Mouse (Mus musculus) limb, embryonic 14.5 days (tissue): ENCODE measurements at regions not wholly inside any gene's neighbourhood (a gene's known extent, or its start where the extent isn't known, plus 50 kb on each side); places are given as distances from the start of the nearest gene placed in this dataset.

Experiments
- ATAC-seq: fragments of 200-750 bp; cut with Nextera tagmentation; 2 replicates; pipeline ENCODE4 v1.8.0; 2017; ENCODE audit warnings: low read depth, moderate number of reproducible peaks, moderate TSS enrichment; ENCODE audit not compliant: low FRiP score
- DNase-seq: peaks from one replicate; pipeline ENCODE4 v3.0.0-alpha.2; 2015; ENCODE audit warnings: low spot score
- H3K27ac ChIP-seq: fragments of 300-500 bp; sonication (generic); replicated peaks from 2 replicates; pipeline ENCODE4 v1.5.1; 2014; ENCODE audit warnings: low read depth, mild to moderate bottlenecking, low read length, moderate library complexity, mixed read lengths
- H3K27me3 ChIP-seq: fragments of 300-500 bp; sonication (generic); 2 replicates; pipeline ENCODE4 v1.6.1; 2014; ENCODE audit warnings: low read length, mixed read lengths; ENCODE audit not compliant: control insufficient read depth, insufficient read depth
- H3K36me3 ChIP-seq: fragments of 300-500 bp; sonication (generic); 2 replicates; pipeline ENCODE4 v1.6.1; 2014; ENCODE audit warnings: mild to moderate bottlenecking, low read length, moderate library complexity, mixed read lengths; ENCODE audit not compliant: control insufficient read depth, insufficient read depth
- H3K4me1 ChIP-seq: fragments of 300-500 bp; sonication (generic); 2 replicates; pipeline ENCODE4 v1.6.1; 2014; ENCODE audit warnings: antibody characterized with exemption, low read length, mixed read lengths; ENCODE audit not compliant: control insufficient read depth, insufficient read depth
- H3K4me2 ChIP-seq: fragments of 300-500 bp; sonication (generic); replicated peaks from 2 replicates; pipeline ENCODE4 v1.6.1; 2014; ENCODE audit warnings: low read depth, mild to moderate bottlenecking, low read length, moderate library complexity; ENCODE audit not compliant: severe bottlenecking
- H3K4me3 ChIP-seq: fragments of 300-500 bp; sonication (generic); replicated peaks from 2 replicates; pipeline ENCODE4 v1.5.1; 2014; ENCODE audit warnings: low read length
- H3K9ac ChIP-seq: fragments of 300-500 bp; sonication (generic); 2 replicates; pipeline ENCODE4 v1.6.1; 2014; ENCODE audit warnings: mild to moderate bottlenecking, low read depth, low read length, moderate library complexity; ENCODE audit not compliant: severe bottlenecking
- H3K9me3 ChIP-seq: fragments of 300-500 bp; sonication (generic); 2 replicates; pipeline ENCODE4 v1.6.1; 2016; ENCODE audit warnings: low read length; ENCODE audit not compliant: control insufficient read depth
- POLR2A ChIP-seq: fragments of 200-500 bp; IDR thresholded peaks from 2 replicates; pipeline ENCODE4 v1.8.0; 2012; ENCODE audit warnings: inconsistent platforms, mild to moderate bottlenecking, moderate library complexity, borderline replicate concordance; ENCODE audit not compliant: insufficient read depth, insufficient read length; ENCODE audit errors: extremely low read depth
- WGBS: fragments of 180-500 bp; shearing (Covaris S2); extraction: QIAGEN DNeasy Blood & Tissue Kit; methylation state at CpG from one replicate; pipeline ENCODE4 v1.1.7; 2014; 5-methylcytosine and 5-hydroxymethylcytosine counted together

DNA sequence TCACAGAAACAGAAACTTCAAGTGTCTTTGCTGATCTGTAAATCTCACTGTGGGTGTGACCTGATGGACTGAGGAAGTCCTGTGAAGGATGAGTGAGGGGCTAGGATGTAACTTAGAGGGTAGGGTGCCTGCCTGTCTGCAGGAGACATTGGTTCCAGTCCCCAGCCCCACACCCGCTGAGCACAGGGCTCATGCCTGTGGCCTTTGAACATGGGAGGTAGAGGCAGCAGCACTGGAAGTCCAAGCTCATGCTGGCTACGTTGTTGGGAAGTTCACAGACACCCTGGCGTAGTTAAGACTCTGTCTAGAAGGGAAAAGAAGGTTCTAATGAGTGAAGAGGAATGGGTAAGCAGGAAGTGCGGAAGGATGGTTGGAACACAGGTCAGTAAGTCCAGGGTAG, 59.7 kb upstream of the Tgm3 start:
- H3K4me2 ChIP-seq = no peak overlapping the region
- H3K27ac ChIP-seq = no peak overlapping the region
- DNase-seq (no peak), ATAC-seq (no peak)
- H3K4me3 ChIP-seq = no peak overlapping the region
- no peaks in the 10 kb centered on the region for H3K27me3 ChIP-seq
- WGBS = 87% methylated on average over 4 of the region's 4 CpGs
- no peaks in the 10 kb centered on the region for H3K4me1 ChIP-seq
- no peak for TF ChIP-seq POLR2A
- H3K36me3 ChIP-seq = no peaks in the 10 kb centered on the region
- no peak overlapping the region for H3K9ac ChIP-seq
- no peaks in the 10 kb centered on the region for H3K9me3 ChIP-seq

DNA sequence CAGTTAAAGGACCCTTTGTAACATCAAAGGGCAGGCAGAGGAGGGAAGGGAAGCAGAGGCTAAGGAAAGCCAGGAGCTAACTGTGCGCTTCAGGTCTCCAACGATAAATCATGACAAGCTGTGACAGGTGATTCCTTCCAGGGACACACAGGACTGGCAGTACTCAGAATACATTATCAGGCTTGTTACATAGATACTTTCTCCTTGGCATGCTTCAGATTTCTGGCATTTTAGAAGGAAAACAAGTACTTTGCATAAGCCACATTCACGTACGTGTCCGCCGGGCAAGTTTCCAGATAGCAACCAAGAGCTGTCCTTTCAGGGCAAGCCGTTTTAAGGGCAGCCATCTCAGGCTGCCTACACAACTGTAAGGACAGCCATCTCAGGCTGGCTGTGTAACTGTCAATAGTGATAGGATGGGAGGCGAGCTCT, 56.9 kb upstream of the Tgm3 start:
- Histone ChIP-seq H3K36me3 (no peaks in the 10 kb centered on the region), H3K9ac (no peak overlapping the region), H3K4me3 (no peak overlapping the region), H3K4me1 (no peaks in the 10 kb centered on the region), H3K4me2 (no peak overlapping the region), H3K9me3 (no peaks in the 10 kb centered on the region), H3K27ac (no peak overlapping the region), H3K27me3 (no peaks in the 10 kb centered on the region)
- DNase-seq (no peak), ATAC-seq (no peak)
- no peak for TF ChIP-seq POLR2A
- WGBS = 31% methylated on average over 8 of the region's 8 CpGs

DNA sequence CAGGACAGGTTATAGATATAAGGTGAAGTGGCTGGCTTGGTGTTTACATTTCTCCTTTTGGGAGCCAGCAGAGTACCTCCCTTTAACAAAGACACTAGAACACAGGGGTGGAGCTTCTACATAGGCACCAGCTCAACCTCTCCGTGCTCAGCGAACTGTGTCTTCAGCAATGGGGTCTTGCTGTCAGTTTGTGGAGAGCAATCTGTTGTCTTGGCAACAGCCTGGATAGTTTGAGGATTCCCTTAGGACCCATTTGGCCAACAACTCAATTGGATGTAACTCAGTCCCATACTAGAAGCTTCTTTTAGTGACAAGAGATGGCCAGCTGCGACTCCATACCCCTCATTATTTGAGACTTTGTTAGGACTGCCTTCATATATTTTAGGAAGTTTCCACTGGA, 54.0 kb upstream of the Tgm3 start:
- H3K4me1 ChIP-seq = no peaks in the 10 kb centered on the region
- H3K9ac ChIP-seq = no peak overlapping the region
- 82% methylated on average over 3 of the region's 3 CpGs for WGBS
- H3K27ac ChIP-seq = no peak overlapping the region
- ATAC-seq (no peak), DNase-seq (no peak)
- H3K4me2 ChIP-seq = no peak overlapping the region
- H3K4me3 ChIP-seq = no peak overlapping the region
- H3K27me3 ChIP-seq = no peaks in the 10 kb centered on the region
- no peak for TF ChIP-seq POLR2A
- H3K9me3 ChIP-seq = no peaks in the 10 kb centered on the region
- H3K36me3 ChIP-seq = no peaks in the 10 kb centered on the region

DNA sequence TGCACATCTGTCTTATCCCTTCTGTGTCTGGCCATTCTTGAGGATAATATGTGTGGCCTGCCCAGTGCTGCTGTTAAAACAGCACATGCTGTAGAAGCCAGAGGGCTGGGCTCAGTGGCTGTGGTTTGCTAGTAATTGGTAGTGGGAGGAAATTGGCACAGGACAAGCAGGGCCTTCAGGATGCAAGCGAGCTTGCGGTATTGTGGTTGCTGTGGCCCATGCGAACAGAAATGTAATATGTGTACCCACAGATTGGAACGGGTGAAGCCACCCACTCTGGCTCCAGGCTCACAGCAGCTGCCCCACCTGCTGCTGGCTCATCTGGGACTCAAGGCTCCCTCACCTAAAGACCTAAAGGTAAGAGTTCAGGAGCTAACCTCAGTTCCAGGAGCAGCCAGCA, 51.8 kb upstream of the Tgm3 start:
- no peaks in the 10 kb centered on the region for H3K9me3 ChIP-seq
- 55% methylated on average over 4 of the region's 4 CpGs for WGBS
- DNase-seq (peak; percentile 11), ATAC-seq (no peak)
- H3K4me1 ChIP-seq = no peaks in the 10 kb centered on the region
- no peaks in the 10 kb centered on the region for H3K36me3 ChIP-seq
- H3K9ac ChIP-seq = no peak overlapping the region
- no peak overlapping the region for H3K4me3 ChIP-seq
- no peak for TF ChIP-seq POLR2A
- H3K27me3 ChIP-seq = no peaks in the 10 kb centered on the region
- H3K27ac ChIP-seq = no peak overlapping the region
- no peak overlapping the region for H3K4me2 ChIP-seq

DNA sequence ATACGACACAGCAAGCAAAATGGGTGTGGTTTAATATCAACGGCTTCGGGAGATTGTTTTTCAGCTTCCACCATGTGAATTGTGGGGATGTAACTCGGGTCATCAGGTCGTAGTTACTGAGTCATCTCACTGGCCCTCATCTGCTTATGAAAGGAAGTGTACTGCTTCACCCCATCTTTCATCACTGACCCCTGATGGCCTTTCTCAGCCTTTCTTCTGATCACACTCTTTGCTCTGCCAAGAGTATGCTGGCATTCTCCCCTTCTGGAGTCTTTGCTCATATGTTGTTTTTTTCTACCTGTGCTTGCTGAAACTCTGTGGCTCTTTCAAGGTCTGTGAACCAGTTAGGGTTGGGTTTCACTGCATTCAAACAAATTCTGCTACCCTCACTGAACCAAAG, 50.6 kb upstream of the Tgm3 start:
- DNase-seq = no peak
- H3K36me3 ChIP-seq = no peaks in the 10 kb centered on the region
- no peaks in the 10 kb centered on the region for H3K4me1 ChIP-seq
- H3K9me3 ChIP-seq = no peaks in the 10 kb centered on the region
- H3K4me3 ChIP-seq = no peak overlapping the region
- ATAC-seq = no peak
- no peak overlapping the region for H3K9ac ChIP-seq
- no peaks in the 10 kb centered on the region for H3K27me3 ChIP-seq
- WGBS = 74% methylated on average over 5 of the region's 5 CpGs
- H3K27ac ChIP-seq = no peak overlapping the region
- TF ChIP-seq POLR2A = no peak
- no peak overlapping the region for H3K4me2 ChIP-seq
